Mouse (Mus musculus): Measurements from ENCODE around the gene Ptpdc1. TPM values are rescaled to one million over a fixed set of nuclear protein-coding genes. Genes with fewer than 3 reads are reported as not detected.

Ptpdc1 gene
- total and polyA plus RNA-seq, 3 experiments = 1.7 to 5.6 (median 4.6) TPM

- no peaks in the 10 kb centered on the region for H3K36me3 ChIP-seq (ENCODE audit: control insufficient read depth, insufficient read depth, low read length)
- TF ChIP-seq CTCF (IDR thresholded peaks at IDR 0.05) = no peak
- no peak for TF ChIP-seq EP300 (IDR thresholded peaks at IDR 0.05; ENCODE audit: insufficient read depth, low read depth, low read length)
- no peak for TF ChIP-seq POLR2A (IDR thresholded peaks at IDR 0.05; ENCODE audit: insufficient read depth, low read depth, low read length)
- H3K9ac ChIP-seq (ENCODE audit: low read depth, low read length) = no peak overlapping the region
- no peak overlapping the region for H3K4me3 ChIP-seq
- no peak overlapping the region for H3K27ac ChIP-seq
- WGBS = 59% methylated on average over 11 of the region's 11 CpGs
- H3K79me2 ChIP-seq (replicated peaks; ENCODE audit: control insufficient read depth, insufficient read depth, low read length) = no peaks in the 10 kb centered on the region
- no peaks in the 10 kb centered on the region for H3K27me3 ChIP-seq (ENCODE audit: control insufficient read depth, insufficient read depth, low read length)
- no peak for DNase-seq
- no peaks in the 10 kb centered on the region for H3K4me1 ChIP-seq (ENCODE audit: control insufficient read depth, insufficient read depth, low read length)
- intact Hi-C loops (cut with DNase I) = no loop called here
These were observed 38.1 kb downstream of the Ptpdc1 start for GRCm38 (mm10) chr13:48587354-48587753.

GRCm38 (mm10) chr13:48586496-48586895, 39.0 kb downstream of the Ptpdc1 start:
- no peaks in the 10 kb centered on the region for H3K27me3 ChIP-seq (ENCODE audit: control insufficient read depth, insufficient read depth, low read length)
- H3K9ac ChIP-seq (ENCODE audit: low read depth, low read length) = no peak overlapping the region
- H3K4me1 ChIP-seq (ENCODE audit: control insufficient read depth, insufficient read depth, low read length) = no peaks in the 10 kb centered on the region
- TF ChIP-seq CTCF (IDR thresholded peaks at IDR 0.05) (no peak), EP300 (IDR thresholded peaks at IDR 0.05; ENCODE audit: insufficient read depth, low read depth, low read length) (no peak), POLR2A (IDR thresholded peaks at IDR 0.05; ENCODE audit: insufficient read depth, low read depth, low read length) (no peak)
- WGBS = 90% methylated on average over 9 of the region's 9 CpGs
- intact Hi-C loops (cut with DNase I) = no loop called here
- H3K36me3 ChIP-seq (ENCODE audit: control insufficient read depth, insufficient read depth, low read length) = no peaks in the 10 kb centered on the region
- no peak overlapping the region for H3K4me3 ChIP-seq
- DNase-seq = no peak
- no peak overlapping the region for H3K27ac ChIP-seq
- H3K79me2 ChIP-seq (replicated peaks; ENCODE audit: control insufficient read depth, insufficient read depth, low read length) = no peaks in the 10 kb centered on the region

- Histone ChIP-seq H3K79me2 (replicated peaks; ENCODE audit: control insufficient read depth, insufficient read depth, low read length) (no peaks in the 10 kb centered on the region), H3K27me3 (ENCODE audit: control insufficient read depth, insufficient read depth, low read length) (no peaks in the 10 kb centered on the region), H3K4me3 (no peak overlapping the region), H3K9ac (ENCODE audit: low read depth, low read length) (no peak overlapping the region), H3K36me3 (ENCODE audit: control insufficient read depth, insufficient read depth, low read length) (no peaks in the 10 kb centered on the region), H3K27ac (no peak overlapping the region), H3K4me1 (ENCODE audit: control insufficient read depth, insufficient read depth, low read length) (no peaks in the 10 kb centered on the region)
- 80% methylated on average over 7 of the region's 7 CpGs for WGBS
- no peak for DNase-seq
- intact Hi-C loops (cut with DNase I) = no loop called here
- TF ChIP-seq POLR2A (IDR thresholded peaks at IDR 0.05; ENCODE audit: insufficient read depth, low read depth, low read length) (no peak), CTCF (IDR thresholded peaks at IDR 0.05) (no peak), EP300 (IDR thresholded peaks at IDR 0.05; ENCODE audit: insufficient read depth, low read depth, low read length) (no peak)
These were observed 39.7 kb downstream of the Ptpdc1 start for GRCm38 (mm10) chr13:48585786-48586185.

GRCm38 (mm10) chr13:48582688-48583379, 42.6 kb downstream of the Ptpdc1 start:
- no peak for DNase-seq
- H3K27me3 ChIP-seq (ENCODE audit: control insufficient read depth, insufficient read depth, low read length) = no peaks in the 10 kb centered on the region
- no peak overlapping the region for H3K9ac ChIP-seq (ENCODE audit: low read depth, low read length)
- intact Hi-C loops (cut with DNase I) = no loop called here
- TF ChIP-seq CTCF (IDR thresholded peaks at IDR 0.05) = peak; percentile 23
- no peak for TF ChIP-seq EP300 (IDR thresholded peaks at IDR 0.05; ENCODE audit: insufficient read depth, low read depth, low read length)
- H3K4me3 ChIP-seq = no peak overlapping the region
- WGBS = 75% methylated on average over 10 of the region's 10 CpGs
- no peaks in the 10 kb centered on the region for H3K36me3 ChIP-seq (ENCODE audit: control insufficient read depth, insufficient read depth, low read length)
- H3K4me1 ChIP-seq (ENCODE audit: control insufficient read depth, insufficient read depth, low read length) = no peaks in the 10 kb centered on the region
- H3K27ac ChIP-seq = no peak overlapping the region
- no peaks in the 10 kb centered on the region for H3K79me2 ChIP-seq (replicated peaks; ENCODE audit: control insufficient read depth, insufficient read depth, low read length)

- no peak overlapping the region for H3K9ac ChIP-seq (ENCODE audit: low read depth, low read length)
- H3K27me3 ChIP-seq (ENCODE audit: control insufficient read depth, insufficient read depth, low read length) = no peaks in the 10 kb centered on the region
- H3K36me3 ChIP-seq (ENCODE audit: control insufficient read depth, insufficient read depth, low read length) = no peaks in the 10 kb centered on the region
- intact Hi-C loops (cut with DNase I) = no loop called here
- H3K4me3 ChIP-seq = no peak overlapping the region
- no peak for TF ChIP-seq CTCF (IDR thresholded peaks at IDR 0.05)
- TF ChIP-seq POLR2A (IDR thresholded peaks at IDR 0.05; ENCODE audit: insufficient read depth, low read depth, low read length) = no peak
- TF ChIP-seq EP300 (IDR thresholded peaks at IDR 0.05; ENCODE audit: insufficient read depth, low read depth, low read length) = no peak
- H3K79me2 ChIP-seq (replicated peaks; ENCODE audit: control insufficient read depth, insufficient read depth, low read length) = no peaks in the 10 kb centered on the region
- H3K27ac ChIP-seq = no peak overlapping the region
- DNase-seq = no peak
- 74% methylated on average over 4 of the region's 4 CpGs for WGBS
- H3K4me1 ChIP-seq (ENCODE audit: control insufficient read depth, insufficient read depth, low read length) = peaks cover 2% of the 10 kb centered on the region; the same call in 1 of the 2 replicates
These were observed 46.8 kb downstream of the Ptpdc1 start for GRCm38 (mm10) chr13:48578616-48579015.

- Histone ChIP-seq H3K4me3 (no peak overlapping the region), H3K4me1 (ENCODE audit: control insufficient read depth, insufficient read depth, low read length) (peaks cover 2% of the 10 kb centered on the region; the same call in 1 of the 2 replicates), H3K27me3 (ENCODE audit: control insufficient read depth, insufficient read depth, low read length) (no peaks in the 10 kb centered on the region), H3K79me2 (replicated peaks; ENCODE audit: control insufficient read depth, insufficient read depth, low read length) (no peaks in the 10 kb centered on the region), H3K36me3 (ENCODE audit: control insufficient read depth, insufficient read depth, low read length) (no peaks in the 10 kb centered on the region), H3K9ac (ENCODE audit: low read depth, low read length) (no peak overlapping the region), H3K27ac (no peak overlapping the region)
- DNase-seq = no peak
- TF ChIP-seq CTCF (IDR thresholded peaks at IDR 0.05) = no peak
- TF ChIP-seq EP300 (IDR thresholded peaks at IDR 0.05; ENCODE audit: insufficient read depth, low read depth, low read length) = no peak
- no peak for TF ChIP-seq POLR2A (IDR thresholded peaks at IDR 0.05; ENCODE audit: insufficient read depth, low read depth, low read length)
- 43% methylated on average over 11 of the region's 11 CpGs for WGBS
- intact Hi-C loops (cut with DNase I) = no loop called here
These were observed 47.6 kb downstream of the Ptpdc1 start for GRCm38 (mm10) chr13:48577836-48578235.

Data from heart, adult 2 months (tissue).